Mouse (Mus musculus) myocyte (in vitro differentiated cells): ENCODE data around the gene Ctu2. TPM values are rescaled to one million over a fixed set of nuclear protein-coding genes. Genes with fewer than 3 reads are reported as not detected.

Source experiments
- H3K27me3 ChIP-seq: one replicate; pipeline ENCODE4 v1.6.1; 2011; ENCODE audit not compliant: control insufficient read depth, insufficient read depth, insufficient read length
- H3K36me3 ChIP-seq: one replicate; pipeline ENCODE4 v1.6.1; 2011; ENCODE audit not compliant: control insufficient read depth, insufficient read depth
- H3K4me2 ChIP-seq: one replicate; pipeline ENCODE4 v1.6.1; 2011; ENCODE audit warnings: low read depth, control low read depth
- H3K4me3 ChIP-seq: one replicate; pipeline ENCODE4 v1.5.1; 2011; ENCODE audit warnings: mild to moderate bottlenecking, control low read depth, moderate library complexity
- H3K79me2 ChIP-seq: one replicate; pipeline ENCODE4 v1.6.1; 2011; ENCODE audit not compliant: control insufficient read depth, insufficient read depth
- H3ac ChIP-seq: one replicate; pipeline ENCODE4 v1.6.1; 2011; ENCODE audit not compliant: control insufficient read depth, insufficient read length
- CEBPB ChIP-seq: IDR thresholded peaks from 2 replicates; pipeline ENCODE4 v1.6.1; 2011; ENCODE audit warnings: mild to moderate bottlenecking, moderate library complexity; ENCODE audit not compliant: poor library complexity, insufficient read depth, severe bottlenecking
- E2F4 ChIP-seq: IDR thresholded peaks from one replicate; pipeline ENCODE4 v1.6.1; 2011; ENCODE audit warnings: mild to moderate bottlenecking, control low read depth, moderate library complexity; ENCODE audit not compliant: insufficient read depth
- MAX ChIP-seq: IDR thresholded peaks from one replicate; pipeline ENCODE4 v1.6.1; 2011; ENCODE audit warnings: low read depth, mild to moderate bottlenecking, control low read depth
- MYOD1 ChIP-seq, 3 experiments: IDR thresholded peaks; one replicate each; pipeline ENCODE4 v1.6.1; 2011; ENCODE audit warnings: control low read depth in 2 of 3, low read depth in 2 of 3, mild to moderate bottlenecking in 2 of 3, moderate library complexity in 1 of 3; ENCODE audit not compliant: insufficient read length in 2 of 3, control insufficient read depth in 1 of 3
- MYOG ChIP-seq, 3 experiments: IDR thresholded peaks; one replicate each; pipeline ENCODE4 v1.6.1; 2011; ENCODE audit warnings: control low read depth in 2 of 3, low read depth in 2 of 3, mild to moderate bottlenecking in 2 of 3; ENCODE audit not compliant: insufficient read length in 2 of 3, control insufficient read depth in 1 of 3, insufficient read depth in 1 of 3
- POLR2A ChIP-seq: IDR thresholded peaks from one replicate; pipeline ENCODE4 v1.6.1; 2011; ENCODE audit warnings: low read depth, mild to moderate bottlenecking, control low read depth, moderate library complexity; ENCODE audit not compliant: insufficient read length
- POLR2AphosphoS2 ChIP-seq: IDR thresholded peaks from one replicate; pipeline ENCODE4 v1.6.1; 2011; ENCODE audit warnings: low read depth, control low read depth; ENCODE audit not compliant: insufficient read length
- REST ChIP-seq: IDR thresholded peaks from one replicate; pipeline ENCODE4 v1.6.1; 2011; ENCODE audit warnings: mild to moderate bottlenecking, control low read depth, moderate library complexity; ENCODE audit not compliant: insufficient read depth, insufficient read length
- SRF ChIP-seq: IDR thresholded peaks from one replicate; pipeline ENCODE4 v1.6.1; 2011; ENCODE audit warnings: low read depth; ENCODE audit not compliant: control insufficient read depth, insufficient read length
- TCF12 ChIP-seq: IDR thresholded peaks from one replicate; pipeline ENCODE4 v1.6.1; 2011; ENCODE audit warnings: mild to moderate bottlenecking, control low read depth; ENCODE audit not compliant: poor library complexity, insufficient read depth, severe bottlenecking
- TCF3 ChIP-seq: IDR thresholded peaks from one replicate; pipeline ENCODE4 v1.6.1; 2011; ENCODE audit warnings: low read depth, control low read depth; ENCODE audit not compliant: insufficient read length
- USF1 ChIP-seq: IDR thresholded peaks from one replicate; pipeline ENCODE4 v1.6.1; 2011; ENCODE audit warnings: low read depth, mild to moderate bottlenecking, control low read depth, moderate library complexity
- polyA plus RNA-seq: library from polyadenylated mRNA; unstranded; fragments of >200 nt; fragmentation: generic; extraction: Trizol; gene quantifications from one replicate; pipeline ENCODE4 v1.2.1, GENCODE M21; 2012; ENCODE audit warnings: missing spikeins

The Ctu2 gene
- polyA plus RNA-seq, 1 experiment, result 31.5 TPM

- Histone ChIP-seq H3K4me2 (peak overlapping the region; percentile 74), H3K4me3 (no peak overlapping the region), H3ac (no peak overlapping the region), H3K79me2 (no peaks in the 10 kb centered on the region), H3K27me3 (no peaks in the 10 kb centered on the region), H3K36me3 (no peaks in the 10 kb centered on the region)
- TF ChIP-seq USF1 (no peak), MAX (no peak), CEBPB (no peak), MYOG (IDR thresholded peaks at IDR 0.05; ENCODE audit: control insufficient read depth in 1 of 3, insufficient read depth in 1 of 3, insufficient read length in 2 of 3, low read depth in 2 of 3) (no peak), REST (no peak), MYOD1 (IDR thresholded peaks at IDR 0.05; ENCODE audit: control insufficient read depth in 1 of 3, insufficient read length in 2 of 3, low read depth in 2 of 3) (no peak), SRF (no peak), TCF3 (no peak), POLR2A (no peak), POLR2AphosphoS2 (no peak), E2F4 (no peak), TCF12 (no peak)
Measured at GRCm38 (mm10) chr8:122461473-122462148, 14.3 kb upstream of the Ctu2 start.

GRCm38 (mm10) chr8:122462510-122462909 lies 13.4 kb upstream of the Ctu2 start:
- no peaks in the 10 kb centered on the region for H3K79me2 ChIP-seq
- H3K4me2 ChIP-seq, result no peak overlapping the region
- H3K27me3 ChIP-seq, result no peaks in the 10 kb centered on the region
- no peak overlapping the region for H3ac ChIP-seq
- H3K36me3 ChIP-seq, result peaks cover 5% of the 10 kb centered on the region
- H3K4me3 ChIP-seq, result no peak overlapping the region
- TF ChIP-seq TCF12, result no peak
- peak in 2 of 3 experiments; percentile 21 to 58 for TF ChIP-seq MYOG (IDR thresholded peaks at IDR 0.05; ENCODE audit: control insufficient read depth in 1 of 3, insufficient read depth in 1 of 3, insufficient read length in 2 of 3, low read depth in 2 of 3)
- no peak for TF ChIP-seq MAX
- no peak for TF ChIP-seq SRF
- no peak for TF ChIP-seq REST
- peak in 1 of 3 experiments; percentile 51 for TF ChIP-seq MYOD1 (IDR thresholded peaks at IDR 0.05; ENCODE audit: control insufficient read depth in 1 of 3, insufficient read length in 2 of 3, low read depth in 2 of 3)
- TF ChIP-seq E2F4, result no peak
- no peak for TF ChIP-seq POLR2A
- no peak for TF ChIP-seq TCF3
- TF ChIP-seq POLR2AphosphoS2, result no peak
- TF ChIP-seq USF1, result no peak
- TF ChIP-seq CEBPB, result no peak

- Histone ChIP-seq H3K4me3 (no peak overlapping the region), H3ac (no peak overlapping the region), H3K79me2 (no peaks in the 10 kb centered on the region), H3K27me3 (no peaks in the 10 kb centered on the region), H3K4me2 (no peak overlapping the region), H3K36me3 (peaks cover 5% of the 10 kb centered on the region)
- no peak for TF ChIP-seq POLR2A
- TF ChIP-seq MYOD1 (IDR thresholded peaks at IDR 0.05; ENCODE audit: control insufficient read depth in 1 of 3, insufficient read length in 2 of 3, low read depth in 2 of 3), result no peak
- no peak for TF ChIP-seq MAX
- no peak for TF ChIP-seq SRF
- TF ChIP-seq USF1, result no peak
- no peak for TF ChIP-seq POLR2AphosphoS2
- TF ChIP-seq CEBPB, result no peak
- TF ChIP-seq E2F4, result no peak
- no peak for TF ChIP-seq REST
- no peak for TF ChIP-seq TCF3
- no peak for TF ChIP-seq MYOG (IDR thresholded peaks at IDR 0.05; ENCODE audit: control insufficient read depth in 1 of 3, insufficient read depth in 1 of 3, insufficient read length in 2 of 3, low read depth in 2 of 3)
Measured at GRCm38 (mm10) chr8:122463651-122464640, 12.0 kb upstream of the Ctu2 start.

- H3K4me3 ChIP-seq, result no peak overlapping the region
- H3K4me2 ChIP-seq, result no peak overlapping the region
- no peak for TF ChIP-seq TCF12
- peak; percentile 17 for TF ChIP-seq POLR2AphosphoS2
- no peak overlapping the region for H3ac ChIP-seq
- peaks cover 9% of the 10 kb centered on the region for H3K36me3 ChIP-seq
- no peaks in the 10 kb centered on the region for H3K79me2 ChIP-seq
- H3K27me3 ChIP-seq, result no peaks in the 10 kb centered on the region
Measured at GRCm38 (mm10) chr8:122464985-122465384, 11.0 kb upstream of the Ctu2 start.
